Mouse (Mus musculus) cerebellum, adult 18-20 months (tissue): Measurements from ENCODE around the gene Mdm2.
A peak's percentile ranks its signal among the peaks of the same experiment; 100 is the strongest.
"Not testable (repeated sequence)": the region's sequence is repeated elsewhere in the genome, so short reads cannot be mapped to it uniquely, and the experiment has no call there.

Experiments
- DNase-seq, 2 experiments: peaks; one replicate each; pipeline ENCODE4 v3.0.0; 2021

Mdm2 gene

GRCm38 (mm10) chr10:117731244-117732101, 20.9 kb upstream of the Mdm2 start:
- peak; percentile 19 to 34 for DNase-seq

GRCm38 (mm10) chr10:117730637-117731203, 20.2 kb upstream of the Mdm2 start:
- no peak for DNase-seq

DNA sequence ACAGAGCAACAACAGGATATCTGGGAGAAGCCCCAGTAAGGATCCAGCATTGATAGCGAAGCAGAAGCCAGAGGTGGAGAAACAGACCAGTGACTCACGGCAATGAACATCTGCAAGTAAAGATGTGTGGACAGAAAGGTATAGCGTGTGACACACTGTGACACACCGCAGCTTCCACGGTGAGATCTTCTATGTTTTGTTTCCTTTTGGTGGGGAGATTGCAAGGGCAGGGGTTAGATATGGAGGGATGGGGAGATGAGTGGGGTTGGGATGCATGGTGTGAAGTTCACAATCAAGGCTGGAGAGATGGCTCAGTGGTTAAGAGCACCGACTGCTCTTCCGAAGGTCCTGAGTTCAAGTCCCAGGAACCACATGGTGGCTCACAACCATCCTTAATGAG, 19.6 kb upstream of the Mdm2 start:
- no peak for DNase-seq

GRCm38 (mm10) chr10:117729139-117729814, 18.7 kb upstream of the Mdm2 start:
- no peak for DNase-seq

DNA sequence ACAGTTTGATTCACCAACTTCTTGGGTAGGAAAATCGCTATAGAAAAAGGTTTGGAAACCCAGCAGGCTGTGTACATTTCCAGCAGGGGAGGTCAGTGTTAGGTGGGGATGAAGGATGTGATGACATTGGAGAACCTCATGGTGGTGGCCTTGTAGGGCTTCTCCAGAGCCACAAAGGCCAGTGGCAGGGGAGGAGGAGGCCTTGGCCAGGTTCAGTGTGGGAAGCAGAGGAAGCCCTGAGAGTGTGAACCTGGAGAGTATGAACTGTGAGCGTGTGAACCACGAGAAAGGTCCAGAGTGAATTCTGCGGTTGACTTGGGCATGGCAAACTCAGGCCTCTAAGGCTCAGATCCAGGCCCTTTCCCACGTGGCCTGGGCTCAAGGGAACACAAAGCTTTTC, 18.0 kb upstream of the Mdm2 start:
- no peak for DNase-seq

DNA sequence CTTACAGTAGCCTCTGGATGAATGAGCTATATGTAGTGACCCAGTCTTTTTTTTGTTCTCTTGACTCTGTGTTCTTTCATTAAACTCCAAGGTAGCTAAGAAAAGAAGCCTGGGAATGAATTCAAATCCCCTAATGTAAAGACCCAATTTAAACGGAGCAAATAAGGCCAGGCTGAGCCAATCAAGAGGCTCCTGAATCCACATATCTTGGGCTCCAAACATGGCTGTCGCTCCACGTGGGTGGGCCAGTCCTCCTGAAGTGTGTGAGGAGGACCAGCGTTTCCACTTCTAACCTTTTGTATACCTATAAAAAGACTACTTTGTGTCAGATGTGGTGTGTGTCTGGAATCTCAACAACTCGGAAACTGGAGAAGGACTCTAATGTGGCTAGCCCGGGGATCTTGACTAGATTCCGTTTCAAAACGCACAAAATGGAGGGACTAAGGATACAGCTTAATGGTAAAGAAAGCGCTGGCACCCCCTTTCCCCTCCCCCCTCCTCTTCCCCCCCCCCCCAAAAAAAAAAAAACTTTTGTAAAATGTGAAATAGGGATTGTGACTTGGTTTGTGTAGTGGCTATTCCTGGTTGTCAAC, 17.1 kb upstream of the Mdm2 start:
- no peak for DNase-seq

DNA sequence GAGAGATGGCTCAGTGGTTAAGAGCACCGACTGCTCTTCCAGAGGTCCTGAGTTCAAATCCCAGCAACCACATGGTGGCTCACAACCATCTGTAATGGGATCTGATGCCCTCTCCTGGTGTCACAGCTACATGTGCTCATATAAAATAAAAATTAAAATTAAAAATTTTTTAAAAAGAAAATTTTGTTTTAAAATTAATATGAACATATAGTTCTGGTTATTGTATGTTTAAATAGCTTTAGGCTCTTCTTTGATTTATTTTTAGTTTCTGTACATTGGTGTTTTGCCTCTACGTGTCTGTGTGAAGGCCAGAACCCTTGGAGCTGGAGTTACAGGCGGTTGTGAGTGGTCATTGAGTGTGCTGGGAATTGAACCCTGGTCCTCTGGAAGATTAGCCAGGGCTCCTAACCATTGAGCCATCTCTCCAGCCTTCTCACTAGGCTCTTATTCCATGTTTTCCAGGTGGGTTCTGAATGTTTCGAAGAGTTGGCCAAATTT, 16.4 kb upstream of the Mdm2 start:
- no peak for DNase-seq

GRCm38 (mm10) chr10:117726350-117726749, 15.8 kb upstream of the Mdm2 start:
- no peak for DNase-seq

- DNase-seq = no peak
These were observed 15.1 kb upstream of the Mdm2 start for GRCm38 (mm10) chr10:117725671-117726070.

- no peak for DNase-seq
These were observed 14.3 kb upstream of the Mdm2 start for GRCm38 (mm10) chr10:117724804-117725361.

DNA sequence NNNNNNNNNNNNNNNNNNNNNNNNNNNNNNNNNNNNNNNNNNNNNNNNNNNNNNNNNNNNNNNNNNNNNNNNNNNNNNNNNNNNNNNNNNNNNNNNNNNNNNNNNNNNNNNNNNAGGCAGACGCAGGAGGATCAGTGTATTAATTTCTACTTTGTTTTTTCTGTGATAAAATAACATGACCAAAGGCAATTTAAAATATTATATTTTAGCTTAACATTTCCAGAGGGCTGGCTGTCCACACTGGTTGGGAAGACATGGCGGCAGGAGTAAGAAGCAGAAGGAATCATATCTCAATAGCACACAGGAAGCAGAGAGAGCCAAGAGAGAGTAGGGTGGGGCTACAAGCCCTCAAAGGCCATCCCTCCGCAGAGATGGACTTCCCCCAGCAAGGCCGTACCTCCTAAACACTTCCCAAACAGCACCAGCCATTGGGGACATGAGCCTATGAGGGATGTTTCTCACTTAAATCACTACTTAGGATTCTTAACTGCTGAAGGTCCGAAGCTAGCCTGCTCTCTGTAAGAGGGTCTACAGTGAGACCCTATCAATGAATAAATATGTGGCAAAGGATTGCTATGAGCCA, 13.7 kb upstream of the Mdm2 start:
- DNase-seq = no peak

- DNase-seq = peak in 1 of 2 experiments; percentile 19
These were observed 7.9 kb upstream of the Mdm2 start for GRCm38 (mm10) chr10:117718161-117719119.

GRCm38 (mm10) chr10:117717583-117717982, 7.0 kb upstream of the Mdm2 start:
- DNase-seq = no peak

GRCm38 (mm10) chr10:117716686-117717085, 6.1 kb upstream of the Mdm2 start:
- DNase-seq = no peak

DNA sequence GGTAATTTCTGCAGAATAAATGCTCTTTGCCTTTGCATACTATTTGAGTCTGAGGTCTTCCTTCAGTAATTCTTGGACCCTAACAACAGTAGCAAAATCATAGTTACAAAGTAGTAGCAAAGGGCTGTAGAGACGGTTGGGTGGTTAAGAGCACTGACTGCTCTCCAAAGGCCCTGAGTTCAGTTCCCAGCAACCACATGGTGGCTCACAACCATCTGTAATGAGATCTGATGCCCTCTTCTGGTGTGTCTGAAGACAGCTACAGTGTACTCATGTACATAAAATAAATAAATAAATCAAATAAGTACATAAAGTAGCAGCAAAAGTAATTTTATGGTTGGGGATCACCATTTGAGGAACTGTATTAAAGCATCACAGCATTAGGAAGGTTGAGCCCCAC, 5.1 kb upstream of the Mdm2 start:
- not testable (repeated sequence) for DNase-seq

DNA sequence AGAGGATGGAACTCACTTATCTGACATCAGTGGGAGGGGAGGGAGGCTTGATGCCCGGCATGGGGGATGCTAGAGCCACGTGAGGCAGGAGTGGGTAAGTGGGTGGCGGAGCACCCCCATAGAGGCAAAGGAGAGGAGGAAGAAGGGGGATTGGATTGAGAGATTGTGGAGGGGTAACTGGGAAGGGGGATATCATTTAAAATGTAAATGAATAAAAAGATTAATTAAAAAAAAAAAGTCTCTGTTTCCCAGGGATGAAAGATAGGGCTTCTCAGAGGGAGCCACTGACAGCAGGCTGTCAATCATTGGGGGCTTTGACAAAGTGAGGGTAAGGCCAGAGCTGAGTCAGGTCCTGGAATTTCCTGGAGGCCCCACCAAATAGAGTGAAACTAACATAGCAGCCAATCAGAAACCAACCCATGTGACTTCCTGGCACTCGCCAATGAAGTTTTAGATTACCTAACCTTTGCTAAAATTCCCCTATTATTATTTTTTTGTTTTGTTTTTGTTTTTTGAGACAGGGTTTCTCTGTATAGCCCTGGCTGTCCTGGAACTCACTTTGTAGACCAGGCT, 4.5 kb upstream of the Mdm2 start:
- no peak for DNase-seq

DNA sequence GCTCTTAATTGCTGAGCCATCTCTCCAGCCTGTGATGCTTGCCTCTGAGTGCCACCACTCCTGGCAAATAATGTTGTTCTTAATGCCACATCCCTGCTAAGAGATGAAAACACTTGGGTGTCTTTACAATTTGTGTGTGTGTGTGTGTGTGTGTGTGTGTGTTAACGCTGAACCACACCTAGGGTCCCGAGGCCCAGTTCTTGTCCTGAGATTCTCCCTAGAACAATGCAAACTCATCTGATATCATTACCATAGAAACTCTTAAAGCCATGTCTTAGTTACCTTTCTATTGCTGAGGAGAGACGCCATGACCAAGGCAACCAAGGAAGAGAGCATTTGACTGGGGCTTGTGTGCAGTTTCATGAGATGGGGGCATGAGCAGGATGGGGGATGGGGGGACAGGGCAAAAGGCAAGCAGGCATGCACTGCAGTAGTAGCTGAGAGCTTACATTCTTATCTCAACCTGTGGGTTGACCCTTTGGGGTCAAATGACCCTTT, 3.5 kb upstream of the Mdm2 start:
- DNase-seq = no peak

GRCm38 (mm10) chr10:117713466-117713865, 2.9 kb upstream of the Mdm2 start:
- no peak for DNase-seq

- DNase-seq = no peak
These were observed 2.3 kb upstream of the Mdm2 start for GRCm38 (mm10) chr10:117712871-117713270.

DNA sequence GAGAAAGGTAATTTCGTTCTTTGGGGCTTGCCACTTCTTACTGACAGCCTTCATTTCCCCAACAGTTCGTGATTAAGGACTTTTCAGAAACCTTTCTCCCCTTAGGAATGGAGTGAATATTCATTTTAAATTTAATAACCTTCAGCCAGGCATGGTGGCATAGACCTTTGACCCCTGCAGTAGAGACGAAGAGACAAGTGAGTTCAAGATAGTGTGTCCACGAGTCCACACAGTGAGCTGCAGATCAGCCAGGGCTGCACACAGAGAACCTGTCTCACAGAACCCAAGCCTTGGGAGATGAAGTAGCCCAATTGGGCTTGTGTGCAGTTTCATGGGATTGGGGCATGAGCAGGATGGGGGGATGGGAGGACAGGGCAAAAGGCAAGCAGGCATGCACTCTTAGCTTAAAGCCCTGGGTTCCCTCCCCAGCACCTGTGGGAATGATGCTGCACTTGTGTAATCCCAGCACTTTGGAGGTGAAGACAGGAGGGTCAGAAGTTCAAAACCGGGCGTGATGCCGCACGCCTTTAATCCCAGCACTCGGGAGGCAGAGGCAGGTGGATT, 1.7 kb upstream of the Mdm2 start:
- no peak for DNase-seq
